Mouse (Mus musculus): ENCODE results near the gene Aif1. TPM values are rescaled to one million over a fixed set of nuclear protein-coding genes. Genes with fewer than 3 reads are reported as not detected.

The Aif1 gene
- polyA plus RNA-seq, 1 experiment: 22.3 TPM

GRCm38 (mm10) chr17:35172445-35173234 is 3.2 kb downstream of the Aif1 start:
- peaks cover 53% of the 10 kb centered on the region for H3K4me1 ChIP-seq
- H3K4me3 ChIP-seq (replicated peaks): peak overlapping the region; percentile 78
- H3K27me3 ChIP-seq (replicated peaks): no peaks in the 10 kb centered on the region
- H3K36me3 ChIP-seq (replicated peaks; ENCODE audit: low read length): peaks cover 5% of the 10 kb centered on the region
- H3K9me3 ChIP-seq: no peaks in the 10 kb centered on the region
- TF ChIP-seq GATA1 (IDR thresholded peaks at IDR 0.05; ENCODE audit: borderline replicate concordance, low read length) (no peak), FLI1 (IDR thresholded peaks at IDR 0.05; ENCODE audit: low read length) (no peak)

GRCm38 (mm10) chr17:35168541-35169207 is 7.2 kb downstream of the Aif1 start:
- Histone ChIP-seq H3K9me3 (no peaks in the 10 kb centered on the region), H3K4me1 (peaks cover 50% of the 10 kb centered on the region), H3K27me3 (replicated peaks) (no peaks in the 10 kb centered on the region), H3K36me3 (replicated peaks; ENCODE audit: low read length) (peaks cover 6% of the 10 kb centered on the region), H3K4me3 (replicated peaks) (no peak overlapping the region)
- TF ChIP-seq GATA1 (IDR thresholded peaks at IDR 0.05; ENCODE audit: borderline replicate concordance, low read length): no peak
- no peak for TF ChIP-seq FLI1 (IDR thresholded peaks at IDR 0.05; ENCODE audit: low read length)

GRCm38 (mm10) chr17:35167794-35168193 is 8.1 kb downstream of the Aif1 start:
- H3K9me3 ChIP-seq: no peaks in the 10 kb centered on the region
- peaks cover 49% of the 10 kb centered on the region for H3K4me1 ChIP-seq
- peaks cover 12% of the 10 kb centered on the region for H3K36me3 ChIP-seq (replicated peaks; ENCODE audit: low read length)
- no peak overlapping the region for H3K4me3 ChIP-seq (replicated peaks)
- TF ChIP-seq FLI1 (IDR thresholded peaks at IDR 0.05; ENCODE audit: low read length) (no peak), GATA1 (IDR thresholded peaks at IDR 0.05; ENCODE audit: borderline replicate concordance, low read length) (no peak)
- no peaks in the 10 kb centered on the region for H3K27me3 ChIP-seq (replicated peaks)

- no peaks in the 10 kb centered on the region for H3K27me3 ChIP-seq (replicated peaks)
- TF ChIP-seq FLI1 (IDR thresholded peaks at IDR 0.05; ENCODE audit: low read length): no peak
- no peak for TF ChIP-seq GATA1 (IDR thresholded peaks at IDR 0.05; ENCODE audit: borderline replicate concordance, low read length)
- no peaks in the 10 kb centered on the region for H3K9me3 ChIP-seq
- peak overlapping the region; percentile 96 for H3K4me3 ChIP-seq (replicated peaks)
- peaks cover 51% of the 10 kb centered on the region for H3K4me1 ChIP-seq
- peaks cover 25% of the 10 kb centered on the region for H3K36me3 ChIP-seq (replicated peaks; ENCODE audit: low read length)
These were observed 9.4 kb downstream of the Aif1 start for GRCm38 (mm10) chr17:35166352-35167035.

- Histone ChIP-seq H3K9me3 (no peaks in the 10 kb centered on the region), H3K4me1 (peaks cover 60% of the 10 kb centered on the region), H3K4me3 (replicated peaks) (peak overlapping the region; percentile 96), H3K27me3 (replicated peaks) (no peaks in the 10 kb centered on the region), H3K36me3 (replicated peaks; ENCODE audit: low read length) (peaks cover 34% of the 10 kb centered on the region)
- TF ChIP-seq GATA1 (IDR thresholded peaks at IDR 0.05; ENCODE audit: borderline replicate concordance, low read length): no peak
- TF ChIP-seq FLI1 (IDR thresholded peaks at IDR 0.05; ENCODE audit: low read length): no peak
These were observed 10.3 kb downstream of the Aif1 start for GRCm38 (mm10) chr17:35165451-35166155.

GRCm38 (mm10) chr17:35164568-35165450 is 11.1 kb downstream of the Aif1 start, which contains the start of gene Prrc2a:
Gene Prrc2a (minus strand): TSS chr17:35164897.
- TF ChIP-seq FLI1 (IDR thresholded peaks at IDR 0.05; ENCODE audit: low read length) (no peak), GATA1 (IDR thresholded peaks at IDR 0.05; ENCODE audit: borderline replicate concordance, low read length) (0 out of 3 replicates have a peak, but pooled peaks have one; percentile 4)
- peak within 1 kb of the TSS; percentile 96 for H3K4me3 ChIP-seq (replicated peaks)
- no peaks in the 10 kb centered on the region for H3K27me3 ChIP-seq (replicated peaks)
- H3K36me3 ChIP-seq (replicated peaks; ENCODE audit: low read length): peaks cover 42% of the 10 kb centered on the region
- no peaks in the 10 kb centered on the region for H3K9me3 ChIP-seq
- peaks cover 61% of the 10 kb centered on the region for H3K4me1 ChIP-seq

- H3K36me3 ChIP-seq (replicated peaks; ENCODE audit: low read length): peaks cover 48% of the 10 kb centered on the region
- no peak for TF ChIP-seq FLI1 (IDR thresholded peaks at IDR 0.05; ENCODE audit: low read length)
- TF ChIP-seq GATA1 (IDR thresholded peaks at IDR 0.05; ENCODE audit: borderline replicate concordance, low read length): no peak
- peaks cover 60% of the 10 kb centered on the region for H3K4me1 ChIP-seq
- no peaks in the 10 kb centered on the region for H3K27me3 ChIP-seq (replicated peaks)
- peak overlapping the region; percentile 96 for H3K4me3 ChIP-seq (replicated peaks)
- H3K9me3 ChIP-seq: no peaks in the 10 kb centered on the region
These were observed 11.7 kb downstream of the Aif1 start for GRCm38 (mm10) chr17:35164218-35164567.

- Histone ChIP-seq H3K27me3 (replicated peaks) (no peaks in the 10 kb centered on the region), H3K4me3 (replicated peaks) (peak overlapping the region; percentile 96), H3K36me3 (replicated peaks; ENCODE audit: low read length) (peaks cover 55% of the 10 kb centered on the region), H3K9me3 (no peaks in the 10 kb centered on the region), H3K4me1 (peaks cover 55% of the 10 kb centered on the region)
- TF ChIP-seq GATA1 (IDR thresholded peaks at IDR 0.05; ENCODE audit: borderline replicate concordance, low read length): no peak
- no peak for TF ChIP-seq FLI1 (IDR thresholded peaks at IDR 0.05; ENCODE audit: low read length)
These were observed 12.4 kb downstream of the Aif1 start for GRCm38 (mm10) chr17:35163326-35164081.

Measured in megakaryocyte, embryonic 14.5 days (primary cell).